Mouse (Mus musculus) testis, adult 2 months (tissue): ENCODE data around the gene Tut4.

Experiments
- CTCF ChIP-seq: fragments of 200-500 bp; IDR thresholded peaks from 2 replicates; pipeline ENCODE4 v1.5.1; 2012; ENCODE audit warnings: low read depth, mild to moderate bottlenecking, inconsistent platforms, low read length, moderate library complexity; ENCODE audit not compliant: control insufficient read depth, insufficient read depth, insufficient replicate concordance
- POLR2A ChIP-seq: fragments of 200-500 bp; IDR thresholded peaks from 2 replicates; pipeline ENCODE4 v1.6.1; 2012; ENCODE audit warnings: low read depth, mild to moderate bottlenecking, inconsistent platforms, low read length, moderate library complexity; ENCODE audit not compliant: control insufficient read depth

DNA sequence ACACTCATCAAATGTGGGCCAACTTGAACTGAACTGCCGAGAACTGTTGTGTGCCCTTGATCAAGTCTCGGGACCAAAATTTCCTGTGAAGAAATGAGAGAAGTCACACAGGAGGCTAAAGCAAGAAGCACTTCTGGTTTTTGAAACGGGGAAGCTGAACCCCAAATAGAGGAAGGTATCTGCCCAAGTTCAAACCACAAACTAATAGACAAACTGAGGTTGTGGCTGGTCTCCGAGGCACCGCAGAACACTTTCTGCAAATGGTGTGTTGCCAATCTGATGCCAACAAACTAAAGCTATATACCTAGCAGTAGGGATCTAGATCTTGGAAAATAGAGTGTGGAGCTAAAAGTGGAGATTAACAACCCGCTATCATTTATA is 30.9 kb upstream of the Tut4 start:
- TF ChIP-seq CTCF = no peak
- TF ChIP-seq POLR2A = no peak
